Mouse (Mus musculus): ENCODE data around the gene 6030468B19Rik.
"Not testable (repeated sequence)": the region's sequence is repeated elsewhere in the genome, so short reads cannot be mapped to it uniquely, and the experiment has no call there.

The 6030468B19Rik gene

DNA sequence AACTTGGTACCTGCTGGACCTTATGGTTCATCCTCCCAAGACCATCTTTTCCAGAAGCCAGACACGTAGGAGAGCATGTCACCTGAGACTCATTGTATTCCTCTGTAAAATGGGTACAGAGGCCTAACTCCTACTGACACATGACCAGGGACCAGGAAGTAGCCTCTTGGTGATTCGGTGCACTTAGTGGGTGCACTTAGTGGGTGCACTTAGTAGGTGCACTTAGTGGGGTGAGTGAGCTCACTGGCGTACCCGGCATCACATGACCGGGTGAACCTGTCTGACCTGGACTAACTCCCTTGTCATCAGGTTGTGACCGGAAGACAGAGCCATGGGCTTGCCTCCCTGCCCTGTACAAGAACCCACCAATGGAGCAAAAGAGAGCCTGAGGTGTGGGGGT lies 9.3 kb downstream of the 6030468B19Rik start:
- DNase-seq: no peak

DNA sequence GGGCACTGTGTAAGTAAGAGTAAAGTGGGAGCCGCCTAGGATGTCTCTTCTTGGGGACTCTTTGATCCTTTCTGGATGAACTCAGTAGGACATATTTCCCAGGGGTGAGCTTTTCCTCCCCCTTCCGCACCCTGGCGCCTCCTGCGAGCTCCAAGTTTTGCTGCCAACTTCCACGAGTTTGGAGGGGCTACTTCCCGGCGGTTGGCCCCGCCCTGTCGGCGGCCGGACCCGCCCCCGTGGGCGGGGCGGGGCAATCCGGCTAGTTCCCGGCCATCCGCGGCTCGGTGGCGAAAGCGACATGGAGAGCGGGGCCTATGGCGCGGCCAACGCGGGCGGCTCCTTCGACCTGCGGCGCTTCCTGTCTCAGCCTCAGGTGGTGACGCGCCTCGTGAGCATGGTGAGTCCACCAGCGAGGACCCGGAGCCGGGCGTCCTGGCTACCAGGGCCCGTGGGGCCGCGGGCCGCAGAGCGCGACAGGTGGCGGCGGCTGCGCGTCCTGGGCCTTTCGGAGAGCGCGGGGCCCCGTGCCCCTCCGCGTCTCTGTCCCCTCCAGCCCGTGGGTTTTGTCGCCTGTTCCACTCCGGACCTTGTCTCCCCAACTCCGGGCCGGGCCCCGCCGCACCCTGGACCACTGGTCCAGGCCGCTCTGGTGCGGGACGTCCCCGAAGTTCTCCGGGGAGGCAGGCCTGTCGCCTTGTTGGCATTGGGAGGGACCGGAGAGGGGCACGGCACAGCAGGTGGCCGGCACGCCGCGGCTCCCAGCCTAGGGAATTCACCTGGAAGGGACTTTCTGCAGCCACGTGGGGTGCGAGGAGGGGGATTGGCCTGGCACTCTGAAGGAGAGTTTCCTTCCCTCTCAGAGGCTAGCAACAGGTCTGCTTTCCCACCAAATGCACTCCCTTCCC lies 12.2 kb downstream of the 6030468B19Rik start, which contains the start of the genes Gm20708 and Syngr2:
Gm20708 (plus strand) TSS at position 262 of the 905 bp plus-strand sequence.
Syngr2 (plus strand) TSS at position 262 of the 905 bp plus-strand sequence.
- peak; percentile 90 for DNase-seq

DNA sequence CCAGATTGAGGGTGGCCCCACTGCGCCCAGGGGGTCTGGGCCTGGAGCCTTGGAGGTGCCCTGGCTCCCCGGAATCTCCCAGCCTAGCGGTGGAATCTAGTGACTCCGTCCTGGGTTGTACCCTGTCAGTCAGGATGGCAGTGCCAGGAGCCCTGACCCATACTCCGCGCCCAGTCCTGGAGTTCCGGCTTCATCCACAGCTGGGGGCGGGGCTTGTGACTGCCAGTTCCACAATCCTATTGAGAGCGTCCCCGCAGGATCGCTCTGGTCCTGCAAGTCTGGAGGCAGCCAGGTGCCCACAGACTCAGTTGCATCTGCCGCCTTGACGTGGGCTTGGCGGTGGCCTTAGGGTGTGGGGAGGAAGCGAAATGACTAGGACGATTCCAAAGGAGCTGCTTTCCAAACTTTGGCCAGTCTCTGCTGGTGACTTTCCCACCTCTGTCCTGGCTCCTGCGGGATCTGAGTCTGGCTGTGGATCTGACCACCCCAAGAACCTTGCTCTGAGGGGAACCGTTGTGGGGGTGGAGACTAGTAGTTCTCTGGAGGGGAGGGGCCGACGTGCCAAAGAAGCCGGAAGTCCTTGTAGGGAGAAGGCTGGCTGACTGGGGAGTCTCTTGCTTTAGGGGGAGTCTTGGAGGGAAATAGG lies 13.1 kb downstream of the 6030468B19Rik start:
- DNase-seq: peak; percentile 91

DNA sequence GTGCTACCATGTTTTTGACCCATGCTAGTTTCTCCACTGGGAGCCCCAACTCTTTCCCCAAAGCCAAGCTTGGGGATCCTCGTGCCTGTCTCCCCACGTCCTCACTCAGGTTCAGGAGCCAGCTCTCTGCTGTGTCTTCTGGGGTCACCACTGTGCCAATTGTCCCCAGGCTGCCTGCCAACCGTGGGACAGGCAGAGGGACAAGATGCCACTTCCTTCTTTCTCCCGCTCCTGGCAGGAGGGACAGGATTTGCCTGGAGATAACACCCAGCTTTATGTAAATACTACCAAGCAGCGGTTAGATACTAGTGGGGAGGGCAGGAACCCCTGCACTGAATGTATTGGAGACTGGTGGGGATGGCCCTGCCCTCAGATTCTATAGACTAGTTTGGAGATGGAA lies 16.4 kb downstream of the 6030468B19Rik start:
- no peak for DNase-seq

DNA sequence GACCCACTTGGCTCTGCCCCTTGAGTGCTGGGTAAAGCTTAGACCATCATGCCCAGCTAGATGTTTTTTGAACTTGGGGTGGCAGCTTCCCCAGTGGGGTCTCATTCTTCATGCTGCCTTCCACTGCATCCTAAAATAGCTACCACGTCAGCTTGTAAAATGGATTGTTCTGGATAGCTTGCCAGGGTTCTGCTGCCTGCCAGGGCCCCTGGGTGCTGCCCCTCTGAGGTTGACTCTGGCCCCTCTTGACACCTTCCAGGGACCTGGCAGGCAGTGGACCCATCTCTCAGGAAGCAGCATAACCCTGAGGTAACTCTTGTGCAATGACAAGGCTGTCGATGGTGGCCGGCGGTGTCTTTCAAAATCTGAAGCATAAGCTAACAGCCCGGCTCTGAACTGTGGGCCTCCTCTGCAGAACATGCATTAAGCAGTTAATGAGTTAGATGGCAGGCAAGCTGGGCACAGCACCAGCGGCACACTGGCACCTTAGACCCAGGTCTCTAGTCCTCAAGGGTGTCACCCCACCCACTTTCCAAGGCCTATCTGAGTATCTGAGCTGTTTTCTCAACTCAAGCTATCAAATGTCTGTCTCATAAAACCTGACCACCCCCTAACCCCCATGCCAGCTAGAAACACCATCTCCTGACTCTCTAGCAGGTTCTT lies 17.4 kb downstream of the 6030468B19Rik start:
- DNase-seq: no peak

DNA sequence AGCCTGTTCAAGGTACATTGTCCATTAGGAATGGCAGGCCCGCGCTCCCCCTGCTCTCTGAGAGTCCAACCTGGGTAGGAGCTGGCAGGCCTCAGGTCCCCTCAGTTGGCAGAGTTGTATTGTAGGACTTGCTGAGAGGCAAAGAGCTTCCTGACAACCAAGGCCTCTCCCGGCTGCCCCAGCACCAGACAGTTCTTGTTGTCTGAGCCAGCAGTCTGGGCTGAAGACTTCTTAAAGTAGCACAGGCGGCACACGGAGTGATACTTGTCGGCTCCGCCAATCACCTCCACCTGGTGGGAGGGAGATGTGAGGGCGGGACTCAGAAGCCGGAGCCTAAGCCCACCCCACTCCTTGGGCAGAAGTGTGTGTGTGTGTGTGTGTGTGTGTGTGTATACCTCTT lies 18.4 kb downstream of the 6030468B19Rik start:
- DNase-seq: not testable (repeated sequence)

DNA sequence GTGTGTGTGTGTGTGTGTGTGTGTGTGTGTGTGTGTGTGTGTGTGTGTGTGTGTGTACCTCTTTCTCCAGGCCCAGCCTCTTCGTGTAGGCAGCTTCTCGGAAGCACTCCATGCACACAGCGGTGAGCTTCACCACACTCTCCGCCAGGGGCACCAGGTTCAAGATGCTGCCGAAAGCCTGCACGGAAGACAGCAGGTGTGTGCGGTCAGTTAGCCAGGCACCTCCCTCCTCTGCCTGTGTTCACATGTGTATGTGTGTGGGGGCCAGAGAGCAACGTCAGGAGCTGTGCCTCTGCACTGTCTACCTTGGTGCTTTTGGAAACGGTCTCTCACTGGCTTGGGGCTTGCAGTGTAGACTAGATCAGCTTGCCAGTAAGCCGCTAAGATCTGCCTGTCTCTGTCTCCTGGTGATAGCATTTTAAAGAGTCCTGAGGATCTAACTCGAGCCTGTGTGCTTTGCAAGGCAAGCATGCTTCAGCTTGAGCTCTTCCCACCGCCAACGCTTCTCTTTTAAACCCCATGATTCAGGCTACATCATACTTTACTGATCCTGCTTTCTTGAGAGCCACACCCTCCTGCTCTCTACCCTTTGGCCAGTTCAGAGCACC lies 19.0 kb downstream of the 6030468B19Rik start:
- DNase-seq: no peak

DNA sequence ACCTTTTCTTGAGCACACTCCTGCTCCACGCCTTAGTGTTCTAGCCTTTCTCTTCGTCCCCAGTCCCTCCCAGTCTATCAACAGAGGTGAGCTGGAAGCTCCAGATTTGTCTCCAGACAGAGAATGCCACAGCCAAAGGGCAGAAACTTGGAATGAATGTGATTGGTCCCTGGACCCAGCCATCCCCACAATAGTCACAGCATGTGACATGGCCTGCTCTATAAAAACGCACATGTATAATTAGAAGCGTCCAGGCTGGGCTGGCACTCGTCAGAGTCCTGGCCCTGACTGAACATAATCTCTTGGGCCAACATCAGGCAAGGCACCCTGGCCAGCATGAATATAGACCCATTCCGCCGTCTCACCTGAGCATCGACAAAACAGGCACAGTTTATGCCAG lies 21.6 kb downstream of the 6030468B19Rik start:
- no peak for DNase-seq

DNA sequence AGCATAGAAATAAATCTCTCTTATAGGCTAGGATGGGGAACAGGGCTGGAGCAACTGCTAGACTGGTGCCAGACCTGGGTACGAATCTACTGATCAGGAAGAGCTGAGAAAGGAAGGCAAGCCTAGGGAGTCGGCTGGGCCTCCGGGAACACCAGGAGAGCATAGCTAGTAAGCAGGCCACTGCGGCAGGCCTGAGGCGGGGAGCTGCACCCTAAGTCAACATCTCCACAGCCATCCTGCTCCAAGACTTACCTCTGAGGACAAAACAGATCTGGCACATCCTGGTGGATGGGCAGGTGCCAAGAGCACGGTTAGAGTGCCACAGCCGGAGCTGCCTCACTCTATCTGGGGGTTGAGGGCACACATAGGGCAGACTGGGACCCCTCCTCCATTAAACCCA lies 22.7 kb downstream of the 6030468B19Rik start:
- DNase-seq: no peak

DNA sequence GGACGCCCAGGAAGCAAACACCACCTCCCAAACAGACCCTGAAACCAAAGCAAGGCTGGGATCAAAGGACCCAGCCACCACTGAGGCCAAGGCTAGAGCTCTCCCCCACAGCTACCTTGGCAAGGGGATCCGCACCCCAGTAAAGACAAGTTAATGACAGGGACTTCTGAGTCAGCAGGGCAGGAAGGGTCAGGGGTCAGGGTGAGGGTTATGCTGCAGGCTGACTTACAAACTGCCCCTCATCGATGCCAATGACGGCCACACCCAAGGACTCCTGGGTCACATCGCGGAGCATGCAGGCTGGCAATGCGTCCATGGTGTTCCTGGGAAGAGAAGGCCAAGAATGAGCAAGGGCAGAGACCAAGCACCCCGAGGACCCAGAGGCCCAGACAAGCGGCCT lies 24.4 kb downstream of the 6030468B19Rik start:
- DNase-seq: no peak

DNA sequence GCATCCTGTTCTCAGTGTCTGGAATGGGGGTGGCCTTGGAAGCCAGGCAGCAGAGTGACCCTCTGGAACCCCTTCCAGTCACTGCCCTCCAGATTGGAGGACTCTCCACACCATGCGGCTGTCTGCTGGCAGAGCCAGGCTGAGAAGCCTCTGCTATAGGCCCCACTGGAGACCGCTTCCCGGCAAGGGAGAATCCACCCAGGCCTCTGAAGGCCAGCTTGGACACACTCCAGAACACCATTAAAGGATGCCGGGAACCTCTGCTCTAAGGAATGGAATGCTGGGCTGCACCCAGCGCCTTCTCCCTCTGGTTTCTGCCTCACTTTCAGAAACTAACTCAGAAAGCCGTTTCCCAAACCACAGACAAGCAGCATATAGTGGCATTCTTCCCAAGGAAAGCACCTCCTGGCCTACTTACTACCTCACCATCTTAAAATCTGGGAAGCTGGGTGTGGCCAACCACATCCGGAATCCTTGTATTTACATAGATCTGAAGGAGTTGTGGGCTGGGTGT lies 25.3 kb downstream of the 6030468B19Rik start:
- no peak for DNase-seq

DNA sequence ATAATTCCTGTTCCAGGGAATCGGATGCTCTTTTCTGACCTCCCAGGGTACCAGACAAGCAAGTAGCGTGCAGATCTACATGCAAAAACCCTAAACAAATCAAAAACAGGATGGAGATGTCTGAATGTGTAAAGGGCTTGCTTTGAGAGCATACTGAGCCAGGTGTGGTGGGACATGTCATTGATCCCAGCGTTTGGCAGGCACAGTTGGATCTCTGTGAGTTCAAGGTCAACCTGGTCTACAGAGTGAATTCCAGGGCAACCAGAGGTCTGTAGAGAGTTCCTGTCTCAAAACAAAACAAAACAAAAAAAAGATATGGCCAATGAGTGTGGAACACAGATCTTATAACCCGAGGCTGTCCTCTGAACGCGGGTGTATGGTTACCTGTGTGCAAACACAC lies 26.0 kb downstream of the 6030468B19Rik start:
- no peak for DNase-seq

DNA sequence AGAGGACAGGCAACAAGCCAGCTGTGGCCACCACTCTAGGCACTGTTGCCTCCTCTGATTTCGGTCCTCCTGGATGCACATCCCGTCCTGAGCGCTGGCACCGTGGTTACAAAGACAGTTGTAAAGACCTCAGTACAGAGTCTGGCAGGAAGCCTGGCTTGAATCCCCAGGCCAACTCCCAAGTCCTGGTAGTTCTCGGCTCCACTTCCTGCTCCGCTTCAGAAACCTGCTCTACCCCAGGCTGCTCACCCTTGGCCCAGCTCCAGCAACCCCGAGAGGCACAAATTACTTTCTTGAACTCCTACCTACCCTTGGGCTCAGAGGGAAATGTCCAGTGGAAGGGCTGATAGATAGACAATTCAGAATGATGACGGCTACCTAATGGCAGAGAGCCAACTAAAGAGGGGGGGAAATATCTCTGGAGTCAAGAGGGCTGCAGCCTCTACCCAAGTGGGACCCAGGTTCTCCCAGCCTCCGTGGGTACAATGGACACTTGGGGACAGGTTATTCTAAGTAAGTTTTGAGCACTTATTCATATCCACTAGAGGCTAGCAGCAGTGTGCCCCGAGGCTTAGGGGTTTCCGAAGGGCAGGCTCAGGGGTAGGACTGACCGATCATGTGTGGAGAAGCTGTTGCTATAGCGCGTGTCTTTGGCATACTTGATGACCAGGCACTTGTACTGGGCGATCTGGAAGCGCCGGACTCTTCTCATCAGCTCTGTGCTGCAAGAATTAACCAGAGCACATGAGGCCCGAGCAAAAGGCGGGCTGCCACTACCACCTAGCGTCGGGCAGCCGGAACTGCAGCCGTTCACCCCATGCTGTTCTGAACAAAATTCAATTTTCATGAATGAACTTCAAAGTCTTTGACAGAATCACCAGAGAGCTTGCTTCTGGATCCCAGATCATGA lies 26.9 kb downstream of the 6030468B19Rik start:
- peak; percentile 86 for DNase-seq

DNA sequence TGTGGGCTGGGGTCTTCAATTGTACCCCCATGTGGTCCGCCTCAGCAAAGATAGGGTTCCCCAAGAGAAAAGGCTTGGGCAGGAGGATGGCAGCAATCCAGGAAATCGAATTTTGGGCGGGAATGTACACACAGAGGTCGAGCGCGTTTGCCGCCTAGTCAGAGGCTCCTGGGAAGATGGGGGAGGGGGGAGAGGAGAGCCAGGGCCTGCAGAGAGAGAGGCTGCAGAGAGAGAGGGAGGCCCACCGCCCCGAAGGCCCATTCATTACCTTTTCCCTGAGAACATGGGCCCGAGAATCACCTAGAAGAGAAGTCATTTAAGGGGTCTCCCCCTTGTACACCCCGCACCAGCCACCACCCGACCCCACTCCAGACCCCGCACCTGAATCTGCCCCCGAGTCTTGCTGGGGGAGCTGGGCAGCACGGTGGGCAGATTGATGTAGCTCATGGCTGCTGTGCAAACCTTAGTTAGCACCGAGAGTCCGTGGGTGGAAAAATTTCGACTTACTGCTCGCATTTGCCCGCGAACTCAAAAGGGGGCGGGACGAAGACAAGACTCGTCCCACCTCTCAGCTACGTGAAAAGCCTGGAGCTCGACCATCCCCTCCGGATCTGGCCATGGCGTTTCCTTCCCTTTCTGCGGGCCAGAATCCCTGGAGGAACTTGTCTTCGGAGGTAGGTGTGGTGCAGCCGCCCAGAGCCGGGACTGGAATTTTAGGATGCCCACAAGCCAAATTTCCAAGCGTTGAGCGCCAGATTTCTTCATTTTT lies 28.1 kb downstream of the 6030468B19Rik start, which contains the start of the genes Afmid and Tk1:
Afmid (plus strand) TSS at position 592 of the 769 bp plus-strand sequence.
Tk1 (minus strand) TSS at position 760 of the 769 bp plus-strand sequence.
- DNase-seq: peak; percentile 89

DNA sequence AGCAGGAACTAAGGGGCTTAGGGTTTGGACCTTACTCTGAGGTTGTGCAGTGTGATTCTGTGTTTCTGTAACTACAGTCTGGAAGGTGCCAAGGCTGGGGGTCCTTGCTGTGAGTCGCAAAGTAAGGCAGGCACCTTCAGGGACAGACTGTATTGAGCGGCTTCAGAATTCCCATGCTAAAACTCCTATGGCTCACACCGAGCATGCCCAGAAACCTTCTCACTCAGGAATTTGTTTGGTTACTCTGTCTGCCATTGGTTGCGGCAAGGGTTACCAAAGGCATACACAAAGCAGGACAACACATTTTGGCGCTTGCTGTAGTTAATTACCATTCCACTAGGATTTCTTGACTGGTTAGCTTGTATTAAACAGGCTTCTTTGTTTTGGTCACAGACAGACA lies 28.7 kb downstream of the 6030468B19Rik start:
- peak; percentile 17 for DNase-seq

DNA sequence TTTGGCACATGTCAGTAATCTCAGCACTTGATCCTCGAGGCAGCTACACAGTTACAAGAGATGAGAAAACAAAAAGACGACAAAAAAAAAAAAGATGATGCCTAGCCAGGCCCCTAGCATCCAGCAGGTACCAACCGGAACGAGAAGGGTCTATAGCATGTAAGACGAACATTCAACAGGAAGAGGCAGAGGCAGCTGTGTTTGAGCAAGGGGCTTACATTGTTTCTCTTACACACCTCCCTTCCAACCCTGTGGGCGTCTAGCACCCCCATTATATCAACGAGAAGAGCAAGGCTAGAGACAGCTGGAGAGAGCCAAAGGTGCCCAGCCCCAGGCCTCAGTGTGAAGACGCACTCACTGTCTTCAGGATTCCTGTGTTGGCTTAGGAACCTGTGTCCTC lies 29.5 kb downstream of the 6030468B19Rik start:
- DNase-seq: no peak

DNA sequence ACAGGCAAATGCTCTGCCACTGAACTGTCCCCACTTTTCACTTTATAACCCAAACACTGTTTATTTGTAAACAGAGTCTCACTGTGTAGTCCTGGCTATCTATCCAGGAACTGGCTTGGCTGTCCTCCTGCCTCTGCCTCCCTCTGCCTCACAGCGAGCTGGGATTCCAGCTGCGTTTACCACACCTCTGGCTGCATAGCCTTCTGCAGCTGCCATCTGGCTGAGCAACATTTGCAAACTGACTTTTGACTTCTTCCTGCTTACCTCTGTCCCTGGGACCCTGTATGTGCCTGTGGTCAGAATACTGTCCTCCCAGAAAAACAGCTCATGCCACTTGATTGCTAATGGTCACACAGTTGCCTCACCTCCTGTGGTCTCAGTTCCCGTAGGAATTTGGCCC lies 29.9 kb downstream of the 6030468B19Rik start:
- no peak for DNase-seq

DNA sequence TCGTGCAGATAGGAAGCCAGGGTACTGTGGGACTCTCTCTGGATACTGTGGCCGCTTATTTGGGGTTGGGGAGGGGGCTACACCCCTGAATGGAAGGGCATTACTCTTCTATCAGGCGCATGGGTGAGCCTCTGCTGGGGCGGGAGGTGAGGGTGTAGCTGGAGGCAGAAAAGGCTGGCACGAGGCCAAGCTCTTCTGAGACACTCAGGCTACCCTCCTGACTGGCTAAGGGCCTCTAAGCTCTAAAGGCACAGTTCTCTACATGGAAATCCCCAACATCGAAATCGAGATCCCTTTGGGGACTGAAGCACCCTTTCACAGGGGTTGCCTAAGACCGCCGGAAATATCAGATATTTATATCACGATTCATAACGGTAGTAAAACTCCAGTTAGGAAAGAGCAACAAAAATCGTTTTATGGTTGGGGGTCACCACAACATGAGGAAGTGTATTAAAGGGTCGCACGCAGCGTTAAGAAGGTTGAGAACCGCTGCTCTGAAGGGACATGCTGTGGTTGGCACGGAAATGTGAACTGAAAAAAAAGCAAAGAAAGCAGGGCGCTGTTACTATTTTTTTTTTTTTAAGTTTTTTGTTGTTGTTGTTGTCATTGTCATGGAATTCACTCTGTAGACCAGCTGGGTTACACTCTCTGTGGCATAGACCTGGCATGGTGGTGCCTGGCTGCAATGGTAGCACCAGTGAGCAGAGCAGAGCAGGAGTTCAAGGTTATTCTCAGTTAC lies 30.9 kb downstream of the 6030468B19Rik start:
- DNase-seq: peak; percentile 59

DNA sequence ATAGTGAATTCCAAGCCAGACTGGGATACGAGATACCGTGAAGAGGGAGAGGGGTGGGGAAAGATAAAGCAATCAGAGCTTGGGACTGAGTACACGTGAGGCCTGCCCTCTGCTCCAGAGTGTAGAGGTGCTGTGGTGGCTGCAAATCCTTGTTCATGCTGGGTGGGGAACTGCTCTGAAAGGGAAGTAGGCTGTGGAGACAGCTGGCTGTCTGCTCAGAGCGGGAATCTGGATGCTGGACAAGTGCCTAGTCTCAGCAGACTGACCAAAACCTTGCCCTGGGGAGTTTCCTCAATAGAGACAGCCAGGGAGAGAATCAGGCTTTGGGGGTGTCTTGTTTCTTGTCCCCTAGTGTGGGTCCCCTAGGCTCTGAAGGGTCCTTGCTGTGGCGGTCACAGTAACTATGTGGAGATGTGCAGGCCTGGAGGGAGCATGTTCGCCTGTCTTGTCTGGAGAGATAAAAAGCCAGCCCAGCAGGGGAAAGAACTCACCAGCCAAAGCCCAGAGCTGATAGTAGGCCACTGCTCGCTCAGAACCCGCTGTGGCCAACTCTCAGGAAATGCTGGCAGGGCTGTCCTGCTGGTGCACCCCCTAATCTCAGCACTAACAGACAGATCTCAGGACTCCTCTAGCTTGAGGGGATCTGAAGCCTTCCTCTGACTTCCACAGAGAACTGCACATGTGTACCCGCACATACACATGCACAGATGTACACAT lies 31.6 kb downstream of the 6030468B19Rik start:
- peak; percentile 70 for DNase-seq
